Mouse (Mus musculus) inflammation-experienced regulatory T-cells, adult 16 weeks (primary cell): ENCODE measurements around the gene Tepsin. TPM values are rescaled to one million over a fixed set of nuclear protein-coding genes. Genes with fewer than 3 reads are reported as not detected.

ENCODE experiments used
- polyA plus RNA-seq: library from polyadenylated mRNA; unstranded; fragments of 100-300 nt; shearing (Covaris generic); gene quantifications from one replicate; pipeline ENCODE4 v1.2.1, GENCODE M21; 2017

The Tepsin gene
- 33.5 TPM for polyA plus RNA-seq

DNA sequence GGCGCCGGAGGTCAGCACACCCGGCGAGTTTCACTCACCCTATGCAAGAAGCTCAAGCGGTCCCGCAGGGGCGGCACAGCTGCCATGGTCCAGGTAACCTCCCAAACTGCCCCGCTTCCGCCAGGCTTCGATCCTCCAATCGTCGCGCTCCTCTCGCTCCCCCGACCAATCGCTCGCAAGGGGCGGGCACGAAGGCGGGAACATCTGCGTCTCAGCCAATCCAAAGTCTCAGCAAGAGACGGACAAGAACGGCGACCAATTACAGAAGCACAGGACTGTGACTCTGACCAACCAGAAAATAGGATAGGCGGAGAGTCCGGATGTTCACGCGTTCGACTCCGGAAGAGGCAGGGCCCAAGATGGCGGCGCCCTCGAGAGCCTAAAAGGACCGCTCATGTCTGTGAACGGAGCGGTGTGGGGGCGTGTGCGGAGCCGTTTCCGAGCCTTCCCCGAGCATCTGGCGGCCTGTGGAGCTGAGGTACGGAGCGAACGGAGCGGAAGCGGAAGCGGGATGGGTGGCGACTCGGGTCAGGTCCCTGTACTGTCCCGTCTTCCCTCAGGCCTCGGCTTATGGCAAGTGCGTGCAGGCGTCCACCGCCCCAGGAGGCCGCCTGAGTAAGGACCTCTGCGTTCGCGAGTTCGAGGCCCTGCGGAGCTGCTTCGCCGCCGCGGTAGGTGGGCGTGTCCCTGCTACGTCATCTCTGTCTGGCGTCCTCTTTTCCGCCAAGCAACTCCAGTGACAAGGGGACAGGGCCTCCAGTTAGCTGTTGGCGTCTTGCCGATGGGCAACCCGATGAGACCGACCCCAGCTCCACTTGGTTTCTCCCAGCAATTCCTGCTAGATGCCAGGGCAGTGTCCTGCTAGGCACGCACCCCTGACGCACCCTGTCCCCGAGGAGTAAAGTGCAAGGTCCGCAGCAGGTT is at the start of gene Tepsin, which contains the start of gene Ndufaf8:
Gene Tepsin (minus strand): TSS at position 144 of the 924 bp plus-strand sequence.
Gene Ndufaf8 (plus strand): TSS at position 341 of the 924 bp plus-strand sequence.

DNA sequence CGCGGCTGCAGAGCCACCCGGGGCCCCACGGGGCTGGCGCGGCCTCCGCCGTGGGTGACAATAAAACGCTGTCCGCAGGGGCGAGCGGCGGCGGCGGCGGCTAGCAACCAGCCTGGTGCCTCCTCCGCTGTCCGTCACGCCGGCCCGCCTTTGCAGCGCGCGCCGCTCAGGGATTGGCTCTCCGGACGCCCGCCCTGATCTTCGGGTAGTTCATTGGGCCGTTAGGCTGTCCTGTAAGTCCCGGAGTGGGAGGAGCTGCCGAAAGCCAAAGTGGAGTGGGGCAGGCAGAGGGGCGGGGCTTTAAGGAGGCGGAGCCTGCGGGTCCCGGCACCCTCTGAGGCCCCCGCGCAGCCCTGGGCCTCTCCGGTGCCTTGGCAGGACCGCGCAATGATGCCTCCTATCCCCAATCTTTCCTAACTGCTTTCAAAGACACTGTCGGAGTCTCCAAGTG is 11.8 kb downstream of the Tepsin start, which contains the start of gene Cep131:
Gene Cep131 (minus strand): TSS at position 126 of the 451 bp plus-strand sequence.

DNA sequence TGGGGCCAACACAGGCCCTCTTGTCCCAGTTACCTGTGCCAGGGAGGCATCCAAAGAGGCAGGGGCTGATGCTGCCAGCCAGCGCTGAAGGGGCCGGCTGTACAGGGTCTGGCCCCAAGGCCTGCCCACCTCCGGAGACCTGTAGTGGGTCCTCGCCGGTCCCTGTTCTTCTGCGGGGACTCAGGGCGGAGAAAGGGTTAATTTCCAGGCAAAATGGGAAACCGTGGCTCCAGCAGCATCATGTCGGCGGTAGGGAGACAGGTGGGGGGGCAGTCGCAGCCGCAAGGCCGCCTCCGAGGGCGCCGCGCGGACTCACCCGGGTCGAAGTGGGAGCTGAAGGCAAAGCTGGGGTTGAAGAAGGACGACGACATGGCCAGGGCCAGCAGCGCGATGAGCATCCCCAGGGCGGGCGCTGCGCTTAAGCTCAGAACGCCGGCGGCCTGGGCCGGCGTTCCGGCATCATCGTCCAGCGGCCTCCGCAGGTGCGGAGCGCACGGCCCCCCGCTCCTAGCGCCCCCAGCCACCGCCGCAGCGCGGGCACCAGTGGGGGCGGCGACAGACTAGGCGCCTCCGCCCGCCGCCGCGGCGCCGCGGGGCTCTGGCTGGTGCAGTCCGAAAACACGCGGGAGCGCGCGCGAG is 51.9 kb downstream of the Tepsin start, which contains the start of gene Aatk:
Gene Aatk (minus strand): TSS at position 615 of the 639 bp plus-strand sequence.

Other genes starting within 250 kb of the Tepsin start
- 67.3 TPM for gene Chmp6, start 185.3 kb downstream of the Tepsin start, polyA plus RNA-seq
- gene Baiap2, start 156.0 kb downstream of the Tepsin start, polyA plus RNA-seq: 17.6 TPM
- 0.05 TPM for gene Aatk, start 51.6 kb downstream of the Tepsin start, polyA plus RNA-seq
- gene Cep131, start 11.9 kb downstream of the Tepsin start, polyA plus RNA-seq: 3.5 TPM
- 100.0 TPM for gene Ndufaf8, start 197 bp upstream of the Tepsin start, polyA plus RNA-seq
- gene Slc38a10, start 52.6 kb upstream of the Tepsin start, polyA plus RNA-seq: 160 TPM
- gene Bahcc1, start 134.2 kb upstream of the Tepsin start, polyA plus RNA-seq: not detected
- 2,711 TPM for gene Actg1, start 249.8 kb upstream of the Tepsin start, polyA plus RNA-seq